In genomic region chr16:65693626-65694025, GRCm38 (mm10) we compare ENCODE assay signal across 17 mouse cellular contexts.
DNase-seq lines count a peak whose midpoint lies in the region; ATAC-seq and TF ChIP-seq lines count a peak whose summit lies in the region.
"Had no signal": no experiment of that assay in that cellular context is flagged by ENCODE, and none has a peak within 500 bp of the region (broad histone marks: within the 10 kb centered on the region; RNA-seq: fewer than 3 reads in every experiment).

No protein-coding gene starts in this region.

- no peak for TF ChIP-seq CTCF in midbrain, postnatal 0 days (IDR thresholded peaks at IDR 0.05)

- H3K9me3 ChIP-seq in hindbrain, embryonic 14.5 days (ENCODE audit: control insufficient read depth, low read length) = no peaks in the 10 kb centered on the region
- no peaks in the 10 kb centered on the region for H3K9me3 ChIP-seq in hindbrain, embryonic 12.5 days (replicated peaks)
- H3K9me3 ChIP-seq in midbrain, postnatal 0 days (ENCODE audit: low read length) = no peaks in the 10 kb centered on the region
- no peaks in the 10 kb centered on the region for H3K9me3 ChIP-seq in midbrain, embryonic 16.5 days (replicated peaks; ENCODE audit: control insufficient read depth, low read length, poor library complexity, severe bottlenecking)
- H3K9me3 ChIP-seq: embryonic facial prominence, embryonic 10.5 days; forebrain, embryonic 13.5 days; heart, embryonic 10.5 days had no signal

- no peak overlapping the region for H3K4me3 ChIP-seq in hindbrain, embryonic 14.5 days (replicated peaks; ENCODE audit: low read length)
- H3K4me3 ChIP-seq in hindbrain, embryonic 12.5 days = no peak overlapping the region
- no peak overlapping the region for H3K4me3 ChIP-seq in midbrain, postnatal 0 days (ENCODE audit: low read depth, low read length)
- H3K4me3 ChIP-seq in midbrain, embryonic 16.5 days (ENCODE audit: low read depth, low read length) = no peak overlapping the region
- H3K4me3 ChIP-seq: embryonic facial prominence, embryonic 10.5 days; forebrain, embryonic 13.5 days; heart, embryonic 10.5 days had no signal

- intact Hi-C loops in left cerebral cortex, postnatal 36 days (cut with DNase I) = no loop called here

- no peaks in the 10 kb centered on the region for H3K36me3 ChIP-seq in hindbrain, embryonic 14.5 days (replicated peaks; ENCODE audit: control insufficient read depth, insufficient read depth)
- no peaks in the 10 kb centered on the region for H3K36me3 ChIP-seq in hindbrain, embryonic 12.5 days
- H3K36me3 ChIP-seq in midbrain, postnatal 0 days (ENCODE audit: insufficient read depth, low read length) = no peaks in the 10 kb centered on the region
- no peaks in the 10 kb centered on the region for H3K36me3 ChIP-seq in midbrain, embryonic 16.5 days (ENCODE audit: control insufficient read depth, insufficient read depth, low read length)
- H3K36me3 ChIP-seq: embryonic facial prominence, embryonic 10.5 days; heart, embryonic 10.5 days had no signal

- no peak overlapping the region for H3K9ac ChIP-seq in hindbrain, embryonic 14.5 days
- H3K9ac ChIP-seq in hindbrain, embryonic 12.5 days = no peak overlapping the region
- no peak overlapping the region for H3K9ac ChIP-seq in midbrain, postnatal 0 days (replicated peaks; ENCODE audit: low read length, poor library complexity, severe bottlenecking)
- H3K9ac ChIP-seq in midbrain, embryonic 16.5 days (ENCODE audit: low read depth, low read length) = no peak overlapping the region
- H3K9ac ChIP-seq: forebrain, embryonic 13.5 days had no signal

- H3K27ac ChIP-seq in hindbrain, embryonic 14.5 days = peak overlapping the region; percentile 41; the same call in 1 of the 2 replicates
- no peak overlapping the region for H3K27ac ChIP-seq in hindbrain, embryonic 12.5 days
- no peak overlapping the region for H3K27ac ChIP-seq in midbrain, postnatal 0 days (ENCODE audit: low read depth, low read length)
- H3K27ac ChIP-seq in midbrain, embryonic 16.5 days (ENCODE audit: low read length) = no peak overlapping the region
- H3K27ac ChIP-seq: embryonic facial prominence, embryonic 10.5 days; forebrain, embryonic 13.5 days; heart, embryonic 10.5 days; hindbrain, postnatal 0 days had no signal

- no peak for ATAC-seq in hindbrain, embryonic 14.5 days (ENCODE audit: low FRiP score)
- ATAC-seq in hindbrain, embryonic 12.5 days (ENCODE audit: low FRiP score) = no peak
- ATAC-seq in midbrain, postnatal 0 days (ENCODE audit: low FRiP score) = no peak
- no peak for ATAC-seq in midbrain, embryonic 16.5 days
- ATAC-seq: forebrain, embryonic 13.5 days; hindbrain, postnatal 0 days had no signal

- no peak for DNase-seq in hindbrain, embryonic 14.5 days (ENCODE audit: low spot score)
- DNase-seq in midbrain, postnatal 0 days (ENCODE audit: low spot score) = peak; percentile 25
- peak; percentile 31 for DNase-seq in retina, embryonic 14.5 days (ENCODE audit: low spot score)
- no peak for DNase-seq in left cerebral cortex, postnatal 36 days (ENCODE audit: low spot score in 2 of 2)
- DNase-seq: adrenal gland, adult 2 months; adrenal gland, postnatal 25 days; cerebellum, adult 2 months; cerebellum, postnatal 10 days; gastrocnemius, postnatal 36 days; heart, adult 18-20 months; heart, postnatal 14 days had no signal

- peaks cover 5% of the 10 kb centered on the region; the same call in 1 of the 2 replicates for H3K4me1 ChIP-seq in hindbrain, embryonic 14.5 days (replicated peaks; ENCODE audit: control insufficient read depth, insufficient read depth, low read length)
- H3K4me1 ChIP-seq in hindbrain, embryonic 12.5 days = no peaks in the 10 kb centered on the region
- H3K4me1 ChIP-seq in midbrain, postnatal 0 days (ENCODE audit: insufficient read depth, low read length) = no peaks in the 10 kb centered on the region
- H3K4me1 ChIP-seq in midbrain, embryonic 16.5 days (ENCODE audit: control insufficient read depth, insufficient read depth, low read length) = no peaks in the 10 kb centered on the region
- H3K4me1 ChIP-seq: embryonic facial prominence, embryonic 10.5 days; heart, embryonic 10.5 days had no signal

- H3K27me3 ChIP-seq in hindbrain, embryonic 14.5 days (ENCODE audit: control insufficient read depth, insufficient read depth, low read length) = no peaks in the 10 kb centered on the region
- H3K27me3 ChIP-seq in hindbrain, embryonic 12.5 days = no peaks in the 10 kb centered on the region
- H3K27me3 ChIP-seq in midbrain, postnatal 0 days (ENCODE audit: insufficient read depth, low read length) = no peaks in the 10 kb centered on the region
- H3K27me3 ChIP-seq in midbrain, embryonic 16.5 days (ENCODE audit: control insufficient read depth, insufficient read depth, low read depth, low read length) = no peaks in the 10 kb centered on the region
- H3K27me3 ChIP-seq: forebrain, embryonic 13.5 days had no signal

- H3K4me2 ChIP-seq in hindbrain, embryonic 14.5 days (replicated peaks) = no peak overlapping the region
- no peak overlapping the region for H3K4me2 ChIP-seq in hindbrain, embryonic 12.5 days (replicated peaks)
- no peak overlapping the region for H3K4me2 ChIP-seq in midbrain, postnatal 0 days (ENCODE audit: low read depth, low read length, poor library complexity, severe bottlenecking)
- no peak overlapping the region for H3K4me2 ChIP-seq in midbrain, embryonic 16.5 days (ENCODE audit: low read length)
- H3K4me2 ChIP-seq: forebrain, embryonic 13.5 days had no signal

- WGBS in hindbrain, embryonic 14.5 days = 57% methylated on average over 2 of the region's 2 CpGs
- WGBS in hindbrain, embryonic 12.5 days = 67% methylated on average over 2 of the region's 2 CpGs
- WGBS in midbrain, postnatal 0 days = 66% methylated on average over 2 of the region's 2 CpGs
- 66% methylated on average over 2 of the region's 2 CpGs for WGBS in midbrain, embryonic 16.5 days

Comparison
In these comparisons a context has a peak if more than half of its experiments do, and no peak if none do; other contexts are left out.
1. DNase-seq: peak in midbrain, postnatal 0 days (single experiment) and retina, embryonic 14.5 days (single experiment); none in hindbrain, embryonic 14.5 days (single experiment) and left cerebral cortex, postnatal 36 days (0 of 2).